Mouse (Mus musculus) hindbrain, embryonic 16.5 days (tissue): ENCODE data around the gene Hscb. TPM values are rescaled to one million over a fixed set of nuclear protein-coding genes. Genes with fewer than 3 reads are reported as not detected.

Experiments
- ATAC-seq: fragments of 200-750 bp; cut with Nextera tagmentation; 2 replicates; pipeline ENCODE4 v1.8.0; 2017; ENCODE audit warnings: moderate TSS enrichment, moderate library complexity
- H3K27ac ChIP-seq: fragments of 300-500 bp; sonication (generic); 2 replicates; pipeline ENCODE4 v1.5.1; 2014; ENCODE audit warnings: low read depth, mild to moderate bottlenecking, control low read depth, low read length, moderate library complexity
- H3K27me3 ChIP-seq: fragments of 300-500 bp; sonication (generic); replicated peaks from 2 replicates; pipeline ENCODE4 v1.6.1; 2014; ENCODE audit warnings: low read length; ENCODE audit not compliant: control insufficient read depth, insufficient read depth
- H3K36me3 ChIP-seq: fragments of 300-500 bp; sonication (generic); 2 replicates; pipeline ENCODE4 v1.6.1; 2014; ENCODE audit warnings: mild to moderate bottlenecking, low read length, moderate library complexity, mixed read lengths; ENCODE audit not compliant: control insufficient read depth, insufficient read depth
- H3K4me1 ChIP-seq: fragments of 300-500 bp; sonication (generic); 2 replicates; pipeline ENCODE4 v1.6.1; 2014; ENCODE audit warnings: low read depth, low read length; ENCODE audit not compliant: control insufficient read depth, insufficient read depth
- H3K4me2 ChIP-seq: fragments of 300-500 bp; sonication (generic); 2 replicates; pipeline ENCODE4 v1.6.1; 2014; ENCODE audit warnings: mild to moderate bottlenecking, low read length, control low read depth, moderate library complexity
- H3K4me3 ChIP-seq: fragments of 300-500 bp; sonication (generic); 2 replicates; pipeline ENCODE4 v1.5.1; 2014; ENCODE audit warnings: mild to moderate bottlenecking, low read length, control low read depth, moderate library complexity
- H3K9ac ChIP-seq: fragments of 300-500 bp; sonication (generic); 2 replicates; pipeline ENCODE4 v1.6.1; 2014; ENCODE audit warnings: low read depth, mild to moderate bottlenecking, control low read depth, low read length, moderate library complexity
- H3K9me3 ChIP-seq: fragments of 300-500 bp; sonication (generic); 2 replicates; pipeline ENCODE4 v1.6.1; 2014; ENCODE audit warnings: mild to moderate bottlenecking, low read length, moderate library complexity; ENCODE audit not compliant: control insufficient read depth
- WGBS: fragments of 180-500 bp; shearing (Covaris S2); extraction: QIAGEN DNeasy Blood & Tissue Kit; methylation state at CpG from one replicate; pipeline ENCODE4 v1.1.7; 2014; 5-methylcytosine and 5-hydroxymethylcytosine counted together
- polyA plus RNA-seq: library from polyadenylated mRNA; unstranded; fragments of >200 nt; fragmentation: Nextera tagmentation; extraction: Ambion mirVana; gene quantifications from 2 replicates; pipeline ENCODE4 v1.2.1, GENCODE M21; 2015

Gene Hscb
- polyA plus RNA-seq, 1 experiment from 2014 or later = 10.3 TPM

DNA sequence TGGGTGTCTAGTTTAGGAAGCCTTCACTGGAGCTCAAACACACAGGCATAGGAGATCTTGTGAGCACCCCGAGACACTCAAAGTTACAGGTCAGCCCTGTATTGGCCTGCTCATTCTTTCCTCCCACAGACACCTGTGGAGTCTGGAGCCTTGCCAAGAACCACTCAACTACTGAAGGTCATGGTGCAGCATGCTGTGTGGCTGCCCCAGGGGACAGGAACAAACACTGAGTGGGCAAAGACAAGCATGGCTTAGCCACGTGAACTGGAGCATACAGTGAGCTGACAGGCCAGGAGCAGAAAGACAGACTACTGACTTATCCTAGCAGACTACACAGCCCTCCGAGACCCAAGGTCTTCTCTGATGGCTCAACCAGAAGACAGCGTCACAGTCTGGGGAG lies 41.9 kb downstream of the Hscb start:
- no peaks in the 10 kb centered on the region for H3K9me3 ChIP-seq
- no peak overlapping the region for H3K9ac ChIP-seq
- H3K4me1 ChIP-seq = no peaks in the 10 kb centered on the region
- no peaks in the 10 kb centered on the region for H3K27me3 ChIP-seq
- H3K4me2 ChIP-seq = no peak overlapping the region
- H3K4me3 ChIP-seq = no peak overlapping the region
- H3K27ac ChIP-seq = no peak overlapping the region
- no peak for ATAC-seq
- WGBS = 73% methylated on average over 4 of the region's 4 CpGs
- peaks cover 47% of the 10 kb centered on the region for H3K36me3 ChIP-seq

DNA sequence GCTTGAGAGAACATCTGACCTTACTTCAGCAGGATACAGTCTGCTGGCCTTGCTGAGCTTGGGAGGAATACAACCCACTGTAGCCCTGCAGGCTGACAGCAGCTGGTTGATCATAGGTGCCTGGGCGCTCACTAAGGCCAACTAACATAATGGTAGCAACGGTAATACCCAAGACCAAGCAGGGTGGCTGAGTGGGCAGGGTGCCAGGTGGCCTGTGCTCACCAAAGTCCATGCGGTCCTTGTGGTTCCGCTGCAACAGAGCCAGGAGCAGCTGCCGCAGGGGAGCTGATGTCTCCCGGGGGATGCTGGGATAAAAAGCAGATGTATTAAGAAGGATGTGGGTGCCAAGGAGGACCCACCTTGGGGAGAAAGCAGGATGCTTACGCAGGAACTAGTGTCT lies 45.2 kb downstream of the Hscb start:
- H3K4me3 ChIP-seq = no peak overlapping the region
- no peaks in the 10 kb centered on the region for H3K9me3 ChIP-seq
- no peak overlapping the region for H3K9ac ChIP-seq
- peaks cover 63% of the 10 kb centered on the region for H3K36me3 ChIP-seq
- H3K27ac ChIP-seq = no peak overlapping the region
- no peaks in the 10 kb centered on the region for H3K4me1 ChIP-seq
- no peaks in the 10 kb centered on the region for H3K27me3 ChIP-seq
- 83% methylated on average over 7 of the region's 7 CpGs for WGBS
- no peak overlapping the region for H3K4me2 ChIP-seq
- ATAC-seq = no peak

DNA sequence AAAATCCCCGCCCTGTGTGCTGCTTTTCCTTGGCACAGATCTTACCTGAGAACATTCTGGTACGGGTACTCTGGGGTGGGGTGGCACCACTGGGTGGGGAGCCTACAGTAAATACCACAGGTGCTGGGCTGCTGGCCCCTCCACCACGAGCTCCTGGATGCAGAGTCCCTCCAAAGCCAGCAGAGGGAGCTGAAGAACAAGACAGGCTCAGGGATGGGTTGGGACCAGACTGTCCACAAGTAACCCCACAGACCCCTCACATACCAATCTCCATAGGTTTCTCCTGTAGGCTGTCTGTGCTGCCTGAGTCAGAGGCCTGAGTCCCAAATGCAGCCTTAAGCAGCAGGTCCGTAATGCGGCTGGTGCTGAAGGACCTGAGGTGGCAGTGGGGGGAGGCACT lies 50.9 kb downstream of the Hscb start:
- no peaks in the 10 kb centered on the region for H3K27me3 ChIP-seq
- 60% methylated on average over 5 of the region's 5 CpGs for WGBS
- H3K4me2 ChIP-seq = no peak overlapping the region
- H3K4me3 ChIP-seq = no peak overlapping the region
- peak; percentile 53; the same call in 1 of the 2 replicates for ATAC-seq
- no peaks in the 10 kb centered on the region for H3K4me1 ChIP-seq
- peaks cover 48% of the 10 kb centered on the region for H3K36me3 ChIP-seq
- no peak overlapping the region for H3K9ac ChIP-seq
- H3K27ac ChIP-seq = no peak overlapping the region
- no peaks in the 10 kb centered on the region for H3K9me3 ChIP-seq

DNA sequence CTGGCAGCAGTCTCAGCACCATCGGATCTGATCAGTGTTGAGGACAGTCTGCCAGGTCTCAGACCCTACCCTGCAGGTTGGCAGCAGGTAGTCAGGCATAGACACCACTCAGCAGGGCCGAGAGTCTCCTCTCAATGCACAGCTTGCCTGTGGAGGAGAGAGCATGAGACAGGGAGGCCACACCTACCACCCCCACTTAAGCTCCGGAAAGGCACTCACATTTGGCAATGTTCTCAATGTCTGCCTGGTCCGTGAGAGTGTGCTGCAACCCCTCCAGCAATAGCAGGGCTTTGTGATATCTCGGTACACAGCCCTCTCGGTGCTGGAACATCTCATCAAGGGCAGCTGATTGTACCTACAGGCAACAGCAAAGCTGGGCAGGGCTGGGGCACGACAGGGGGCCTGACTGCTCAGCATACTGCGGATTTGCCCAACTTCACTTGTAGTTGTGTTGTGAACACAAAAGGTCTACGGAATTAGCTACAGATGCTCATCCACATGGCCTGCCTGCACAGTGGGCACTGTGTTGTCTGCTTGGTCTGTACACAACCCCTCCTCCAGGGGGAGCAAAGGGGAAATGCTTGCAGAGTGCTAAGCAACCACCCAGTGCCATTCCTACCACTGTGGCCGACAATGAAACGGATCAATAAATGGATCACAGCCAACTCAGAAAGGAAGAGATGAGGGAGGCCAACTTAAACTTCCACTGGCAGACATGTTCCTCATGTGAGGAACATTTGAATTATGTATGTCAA lies 53.3 kb downstream of the Hscb start:
- Histone ChIP-seq H3K27ac (no peak overlapping the region), H3K27me3 (no peaks in the 10 kb centered on the region), H3K4me1 (no peaks in the 10 kb centered on the region), H3K36me3 (peaks cover 28% of the 10 kb centered on the region), H3K4me2 (no peak overlapping the region), H3K9ac (no peak overlapping the region), H3K4me3 (no peak overlapping the region), H3K9me3 (no peaks in the 10 kb centered on the region)
- 76% methylated on average over 11 of the region's 11 CpGs for WGBS
- ATAC-seq = no peak

DNA sequence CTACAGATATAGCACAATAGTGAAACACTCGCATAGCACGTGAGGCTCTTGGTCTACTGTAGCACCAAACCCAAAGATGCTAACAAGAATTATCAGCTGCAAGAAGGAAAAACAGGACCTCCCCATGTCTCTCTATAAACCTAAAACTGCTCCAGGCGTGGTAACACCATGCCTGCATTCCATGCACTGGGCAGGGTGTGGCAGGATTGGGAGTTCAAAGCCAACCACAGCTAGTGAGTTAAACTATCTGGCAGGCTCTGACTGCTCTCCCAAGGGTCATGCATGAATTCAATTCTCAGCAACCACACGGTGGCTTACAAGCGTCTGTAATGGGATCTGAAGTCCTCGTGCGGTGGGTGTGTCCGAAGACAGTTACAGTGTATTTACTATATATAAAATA lies 56.4 kb downstream of the Hscb start:
- no peaks in the 10 kb centered on the region for H3K9me3 ChIP-seq
- 73% methylated on average over 8 of the region's 8 CpGs for WGBS
- no peak overlapping the region for H3K27ac ChIP-seq
- no peak overlapping the region for H3K4me2 ChIP-seq
- no peak overlapping the region for H3K9ac ChIP-seq
- H3K4me1 ChIP-seq = peaks cover 11% of the 10 kb centered on the region
- no peak for ATAC-seq
- H3K4me3 ChIP-seq = no peak overlapping the region
- peaks cover 19% of the 10 kb centered on the region for H3K36me3 ChIP-seq
- H3K27me3 ChIP-seq = no peaks in the 10 kb centered on the region

DNA sequence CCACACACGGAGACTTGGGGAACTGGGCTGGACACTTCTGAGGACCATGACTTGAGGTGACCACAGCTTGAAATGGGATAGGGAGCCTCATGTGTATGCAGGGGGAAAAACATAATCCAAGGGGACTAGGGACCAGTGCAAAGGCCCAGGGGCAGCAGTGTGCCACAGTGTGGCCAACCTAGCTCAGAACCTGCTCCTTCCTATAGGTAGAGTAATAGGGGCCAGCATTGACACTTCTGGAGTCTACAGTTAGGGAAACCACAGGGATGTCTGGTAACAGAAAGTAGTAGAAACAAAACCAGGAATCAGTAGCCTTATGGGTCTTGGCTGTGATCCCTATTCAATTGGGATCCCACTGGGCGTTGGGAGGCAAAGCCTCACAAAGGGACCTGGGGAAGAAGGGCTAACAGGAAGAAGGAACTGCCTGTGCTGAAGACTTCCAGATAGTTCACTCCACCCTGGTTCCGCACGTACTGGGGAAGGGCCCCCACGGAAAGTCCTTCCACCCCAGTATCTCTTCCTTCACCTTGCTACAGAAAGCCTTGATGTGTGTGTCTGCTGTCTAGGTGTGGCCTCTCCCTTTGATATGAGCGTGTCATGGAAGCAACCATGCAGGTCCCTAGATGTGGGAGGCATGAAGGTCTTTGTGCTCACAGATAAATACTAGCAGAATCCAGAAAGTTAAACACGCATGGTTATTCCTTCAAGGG lies 57.9 kb downstream of the Hscb start:
- no peak overlapping the region for H3K27ac ChIP-seq
- no peak for ATAC-seq
- WGBS = 81% methylated on average over 7 of the region's 7 CpGs
- H3K36me3 ChIP-seq = peaks cover 10% of the 10 kb centered on the region
- no peak overlapping the region for H3K9ac ChIP-seq
- no peak overlapping the region for H3K4me3 ChIP-seq
- no peaks in the 10 kb centered on the region for H3K9me3 ChIP-seq
- no peaks in the 10 kb centered on the region for H3K27me3 ChIP-seq
- peaks cover 11% of the 10 kb centered on the region for H3K4me1 ChIP-seq
- H3K4me2 ChIP-seq = no peak overlapping the region

DNA sequence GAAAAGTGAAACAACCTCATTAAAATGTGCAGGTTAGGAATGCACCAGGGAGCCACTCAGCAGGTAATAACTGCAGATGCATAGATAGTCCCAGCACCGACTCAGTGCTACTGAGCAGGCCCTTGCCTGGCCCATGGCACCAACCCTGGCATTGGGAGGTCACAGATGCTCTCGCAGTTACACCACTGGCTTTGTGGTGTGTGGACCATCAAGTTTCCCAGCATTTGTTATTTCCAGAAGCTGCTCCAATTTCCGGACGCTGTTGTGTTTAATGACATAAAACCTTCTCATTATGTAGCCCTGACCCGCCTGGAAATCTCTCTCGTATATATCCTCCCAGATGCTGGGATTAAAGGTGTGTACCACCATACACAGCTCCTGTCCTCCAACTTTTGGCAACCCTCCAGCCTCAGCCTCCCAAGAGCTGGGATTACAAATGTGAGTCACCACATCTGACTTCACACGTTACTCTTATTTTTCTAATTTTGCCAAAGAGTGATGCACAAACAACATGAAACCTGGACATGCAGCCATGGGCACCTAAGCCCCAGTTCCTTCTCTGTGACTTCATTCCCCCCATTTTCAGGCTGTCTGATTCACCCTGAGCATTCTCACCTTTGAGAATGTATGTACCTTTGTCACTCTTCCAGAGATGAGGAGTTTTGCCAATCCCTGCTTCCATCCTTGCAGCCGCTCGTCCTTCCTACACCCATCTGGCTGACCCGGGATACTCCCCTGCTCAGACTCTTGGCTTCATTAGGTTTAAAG lies 58.6 kb downstream of the Hscb start:
- Histone ChIP-seq H3K27me3 (no peaks in the 10 kb centered on the region), H3K9ac (peak overlapping the region; percentile 69), H3K4me3 (peak overlapping the region; percentile 63), H3K36me3 (peaks cover 8% of the 10 kb centered on the region), H3K4me2 (peak overlapping the region; percentile 93), H3K9me3 (no peaks in the 10 kb centered on the region), H3K27ac (peak overlapping the region; percentile 67), H3K4me1 (peaks cover 11% of the 10 kb centered on the region)
- 54% methylated on average over 10 of the region's 10 CpGs for WGBS
- ATAC-seq = peak; percentile 79

DNA sequence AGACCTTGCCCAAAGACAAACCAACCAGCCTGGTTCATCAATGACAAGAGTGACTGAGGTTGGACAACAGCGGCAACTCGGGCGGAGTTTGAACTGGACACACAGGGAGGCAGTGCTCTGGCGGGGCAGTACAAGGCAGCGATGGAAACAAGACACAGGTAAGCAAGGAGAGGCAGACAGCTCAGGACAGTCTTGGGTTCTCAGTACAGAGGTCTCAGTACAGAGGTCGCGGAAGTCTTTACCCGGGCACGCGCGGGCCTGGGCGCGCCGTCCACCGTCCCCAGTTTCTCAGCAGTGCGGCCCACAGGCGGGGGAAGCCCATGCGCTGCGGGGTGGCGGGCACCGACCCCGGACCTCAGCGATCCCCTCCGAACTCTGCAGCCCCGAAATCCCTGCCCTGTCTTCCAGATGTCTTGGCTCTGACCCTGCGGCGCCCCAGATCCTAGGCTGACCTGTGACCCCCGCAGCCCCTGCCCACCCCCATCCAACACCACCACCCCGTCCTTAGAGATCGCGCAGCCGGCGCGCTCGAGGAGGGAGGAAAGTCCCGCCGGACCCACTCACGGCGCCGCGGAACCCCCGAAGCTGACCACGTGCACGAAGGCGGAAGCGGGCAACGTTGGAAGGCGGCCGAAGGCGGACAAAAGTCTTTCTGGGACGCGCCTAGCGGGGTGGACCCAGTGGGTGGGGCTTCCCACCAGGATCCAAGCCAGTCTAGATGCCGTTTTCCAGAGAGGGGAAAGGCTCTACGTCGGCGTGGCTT lies 59.4 kb downstream of the Hscb start, which contains the start of gene Pus1:
Gene Pus1, minus strand, starts transcription at position 662 of the 763 bp plus-strand sequence.
- Histone ChIP-seq H3K4me3 (peak within 1 kb of the TSS; percentile 63), H3K9me3 (no peaks in the 10 kb centered on the region), H3K36me3 (peaks cover 6% of the 10 kb centered on the region), H3K4me2 (peak within 1 kb of the TSS; percentile 93), H3K27ac (peak within 1 kb of the TSS; percentile 67), H3K9ac (peak within 1 kb of the TSS; percentile 69), H3K27me3 (no peaks in the 10 kb centered on the region), H3K4me1 (peaks cover 11% of the 10 kb centered on the region)
- under 1% methylated on average over 57 of the region's 57 CpGs for WGBS
- ATAC-seq = peak; percentile 88
